Mouse (Mus musculus): ENCODE results near the gene Tmem198.

Gene Tmem198

GRCm38 (mm10) chr1:75478916-75479634, at the start of gene Tmem198, which contains the start of gene Chpf:
Gene Tmem198, plus strand, starts transcription at chr1:75479532.
Gene Chpf, minus strand, starts transcription at chr1:75479307.
- peak; percentile 96 for DNase-seq

GRCm38 (mm10) chr1:75435475-75436328, 43.6 kb upstream of the Tmem198 start, which contains the start of gene Gmppa:
Gene Gmppa, plus strand, starts transcription at chr1:75435930.
- peak; percentile 77 for DNase-seq

GRCm38 (mm10) chr1:75438782-75439181, 40.5 kb upstream of the Tmem198 start:
- DNase-seq = no peak

GRCm38 (mm10) chr1:75440661-75441060, 38.7 kb upstream of the Tmem198 start:
- DNase-seq = no peak

- no peak for DNase-seq
Measured at GRCm38 (mm10) chr1:75441471-75441996, 37.8 kb upstream of the Tmem198 start.

GRCm38 (mm10) chr1:75442171-75442570, 37.2 kb upstream of the Tmem198 start:
- DNase-seq = no peak

- no peak for DNase-seq
Measured at GRCm38 (mm10) chr1:75442811-75443210, 36.5 kb upstream of the Tmem198 start.

- DNase-seq = no peak
Measured at GRCm38 (mm10) chr1:75443247-75444024, 35.9 kb upstream of the Tmem198 start.

- DNase-seq = no peak
Measured at GRCm38 (mm10) chr1:75444208-75444607, 35.1 kb upstream of the Tmem198 start.

- no peak for DNase-seq
Measured at GRCm38 (mm10) chr1:75445141-75445701, 34.1 kb upstream of the Tmem198 start.

GRCm38 (mm10) chr1:75445751-75446611, 33.4 kb upstream of the Tmem198 start:
- DNase-seq = peak; percentile 77

- DNase-seq = no peak
Measured at GRCm38 (mm10) chr1:75446656-75447055, 32.7 kb upstream of the Tmem198 start.

- peak; percentile 62 for DNase-seq
Measured at GRCm38 (mm10) chr1:75447265-75448051, 31.9 kb upstream of the Tmem198 start.

GRCm38 (mm10) chr1:75448052-75448431, 31.3 kb upstream of the Tmem198 start:
- DNase-seq = no peak

- DNase-seq = no peak
Measured at GRCm38 (mm10) chr1:75448937-75449336, 30.4 kb upstream of the Tmem198 start.

- DNase-seq = no peak
Measured at GRCm38 (mm10) chr1:75449377-75450135, 29.8 kb upstream of the Tmem198 start.

GRCm38 (mm10) chr1:75450314-75451005, 28.9 kb upstream of the Tmem198 start, which contains the start of gene Asic4:
Gene Asic4, plus strand, starts transcription at chr1:75450436.
- DNase-seq = no peak

GRCm38 (mm10) chr1:75451900-75452299, 27.4 kb upstream of the Tmem198 start:
- DNase-seq = no peak

GRCm38 (mm10) chr1:75455433-75455832, 23.9 kb upstream of the Tmem198 start:
- no peak for DNase-seq

All from right cerebral cortex, postnatal 4 days (tissue).